Mouse (Mus musculus) spleen, postnatal 14 days (tissue): Measurements from ENCODE around the gene Lsm2.
"Not testable (repeated sequence)": the region's sequence is repeated elsewhere in the genome, so short reads cannot be mapped to it uniquely, and the experiment has no call there.

Experiments
- DNase-seq, 2 experiments: peaks; one replicate each; pipeline ENCODE4 v3.0.0; 2021 to 2022; ENCODE audit warnings: low spot score in 2 of 2

Gene Lsm2

GRCm38 (mm10) chr17:35031272-35031671 is 49.6 kb downstream of the Lsm2 start:
- DNase-seq, result no peak

DNA sequence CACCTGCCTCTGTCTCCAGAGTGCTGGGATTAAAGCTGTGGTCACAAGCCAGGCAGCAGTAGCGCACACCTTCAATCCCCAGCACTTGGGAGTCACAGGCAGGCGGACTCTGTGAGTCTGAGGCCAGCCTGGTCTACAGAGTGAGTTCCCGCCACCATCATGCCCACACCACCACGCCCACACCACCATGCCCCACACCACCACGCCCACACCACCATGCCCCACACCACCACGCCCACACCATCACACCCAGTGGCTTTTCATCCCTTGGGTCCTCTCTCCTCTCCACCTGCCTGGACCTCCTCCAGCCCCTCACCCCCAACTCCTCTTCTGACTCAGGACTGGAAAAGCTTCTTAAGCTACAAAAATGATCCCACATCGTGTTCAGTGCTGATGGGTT is 50.2 kb downstream of the Lsm2 start:
- DNase-seq, result no peak

DNA sequence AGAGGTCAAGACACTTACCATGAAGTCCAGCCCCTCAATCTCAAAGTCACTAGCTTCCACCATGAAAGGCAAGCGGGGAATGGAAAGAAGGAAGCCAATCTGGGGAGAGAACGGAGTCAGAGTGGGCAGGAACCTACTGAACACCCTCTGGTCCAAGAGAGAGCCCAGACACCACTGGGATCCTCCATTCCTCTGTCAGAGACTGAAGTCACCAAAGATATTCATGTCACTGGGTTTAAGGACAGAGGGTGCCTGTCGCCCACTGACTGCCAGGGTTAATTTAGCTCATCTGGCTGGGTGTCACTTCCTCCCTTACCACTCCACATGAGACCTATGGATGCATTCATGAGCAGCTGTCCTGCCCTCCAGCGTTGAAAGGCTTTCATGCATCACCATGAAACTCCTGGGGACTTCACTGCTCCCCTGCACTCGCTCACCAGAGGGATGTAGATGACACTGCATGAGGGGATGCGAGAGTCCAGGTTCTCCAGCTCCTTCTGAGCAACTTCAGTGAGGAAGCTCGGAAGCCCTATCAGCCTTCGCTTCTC is 50.7 kb downstream of the Lsm2 start:
- no peak for DNase-seq

- not testable (repeated sequence) for DNase-seq
Measured at GRCm38 (mm10) chr17:35033703-35034102, 52.0 kb downstream of the Lsm2 start.

DNA sequence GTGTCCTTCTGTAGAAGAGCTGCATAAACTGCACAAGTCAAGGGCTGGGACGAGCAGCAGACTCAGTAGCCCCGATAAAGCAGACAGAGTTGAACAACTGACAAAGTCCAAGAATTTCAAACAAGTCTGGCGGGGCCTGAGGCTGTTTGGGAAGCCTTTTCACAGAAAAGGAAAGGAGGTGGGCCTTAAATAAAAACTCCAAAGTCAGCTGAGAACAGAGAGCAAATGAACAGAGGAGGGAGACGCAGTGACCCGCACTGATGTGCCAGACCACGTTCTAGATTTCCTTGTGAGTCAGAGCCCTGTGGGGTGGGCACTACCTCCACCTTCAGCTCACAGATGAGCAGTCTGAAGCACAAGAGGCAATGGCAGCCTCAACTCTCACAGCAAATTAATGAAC is 53.2 kb downstream of the Lsm2 start:
- no peak for DNase-seq
